Mouse (Mus musculus) olfactory bulb, adult 2 months (tissue): ENCODE data around the gene Fam161a. TPM values are rescaled to one million over a fixed set of nuclear protein-coding genes. Genes with fewer than 3 reads are reported as not detected.
"Not testable (repeated sequence)": the region's sequence is repeated elsewhere in the genome, so short reads cannot be mapped to it uniquely, and the experiment has no call there.

Experiments used
- H3K27ac ChIP-seq: fragments of 200-500 bp; 2 replicates; pipeline ENCODE4 v1.5.1; 2012; ENCODE audit warnings: low read depth, low read length; ENCODE audit not compliant: insufficient read depth
- H3K4me1 ChIP-seq: fragments of 200-500 bp; 2 replicates; pipeline ENCODE4 v1.6.1; 2012; ENCODE audit warnings: low read length; ENCODE audit not compliant: control insufficient read depth, insufficient read depth
- H3K4me3 ChIP-seq: fragments of 200-500 bp; 2 replicates; pipeline ENCODE4 v1.5.1; 2012; ENCODE audit warnings: mild to moderate bottlenecking, low read depth, low read length, moderate library complexity; ENCODE audit not compliant: insufficient read depth
- CTCF ChIP-seq: fragments of 200-500 bp; IDR thresholded peaks from 2 replicates; pipeline ENCODE4 v1.5.1; 2012; ENCODE audit warnings: low read depth, mild to moderate bottlenecking, low read length, moderate library complexity; ENCODE audit not compliant: insufficient read depth
- POLR2A ChIP-seq: fragments of 200-500 bp; IDR thresholded peaks from 2 replicates; pipeline ENCODE4 v1.6.1; 2012; ENCODE audit warnings: mild to moderate bottlenecking, low read depth, low read length, moderate library complexity; ENCODE audit not compliant: insufficient read depth
- WGBS: fragments of 180-500 bp; shearing (Covaris S2); methylation state at CpG from one replicate; pipeline ENCODE4 v1.1.7; 2018; 5-methylcytosine and 5-hydroxymethylcytosine counted together
- polyA plus RNA-seq: library from polyadenylated mRNA; stranded (reverse); fragments of >200 nt; gene quantifications from 2 replicates; pipeline ENCODE4 v1.2.4, GENCODE M21; 2012; ENCODE audit warnings: low replicate concordance; ENCODE audit not compliant: missing spikeins, insufficient read depth, insufficient read length

Gene Fam161a
- polyA plus RNA-seq, 1 experiment: not detected

GRCm38 (mm10) chr11:23024169-23024568 is 16.8 kb downstream of the Fam161a start:
- Histone ChIP-seq H3K27ac (no peak overlapping the region), H3K4me1 (peaks cover 6% of the 10 kb centered on the region), H3K4me3 (no peak overlapping the region)
- 68% methylated on average over 3 of the region's 3 CpGs for WGBS
- TF ChIP-seq POLR2A (no peak), CTCF (no peak)

DNA sequence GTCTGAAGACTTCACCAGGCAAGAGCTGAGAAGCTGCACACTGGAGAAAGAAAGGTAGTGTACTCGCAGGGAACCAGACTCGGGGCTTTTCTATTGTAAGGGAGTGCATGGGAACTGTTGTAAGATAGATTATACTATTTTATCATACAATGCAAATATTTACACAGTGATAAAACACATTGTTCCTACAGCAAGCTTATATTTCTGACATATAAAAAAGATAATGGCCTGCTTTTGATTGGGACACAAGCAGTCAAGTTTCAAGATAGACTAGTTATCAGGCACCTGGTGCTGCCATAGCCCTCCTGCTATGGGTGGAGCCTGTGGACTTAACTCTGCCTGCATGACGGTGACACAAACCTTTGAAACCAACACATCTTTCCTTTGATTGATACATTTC is 21.6 kb downstream of the Fam161a start:
- no peak for TF ChIP-seq POLR2A
- no peak for TF ChIP-seq CTCF
- no peak overlapping the region for H3K27ac ChIP-seq
- WGBS: 75% methylated on average over 3 of the region's 3 CpGs
- H3K4me1 ChIP-seq: no peaks in the 10 kb centered on the region
- no peak overlapping the region for H3K4me3 ChIP-seq

GRCm38 (mm10) chr11:23029399-23029798 is 22.1 kb downstream of the Fam161a start:
- Histone ChIP-seq H3K27ac (no peak overlapping the region), H3K4me3 (no peak overlapping the region), H3K4me1 (no peaks in the 10 kb centered on the region)
- no peak for TF ChIP-seq POLR2A
- 94% methylated on average over 6 of the region's 6 CpGs for WGBS

- Histone ChIP-seq H3K27ac (no peak overlapping the region), H3K4me1 (peaks cover 3% of the 10 kb centered on the region; the same call in 1 of the 2 replicates), H3K4me3 (no peak overlapping the region)
- TF ChIP-seq POLR2A: no peak
- no peak for TF ChIP-seq CTCF
- WGBS: 73% methylated on average over 5 of the region's 5 CpGs
Measured at GRCm38 (mm10) chr11:23047252-23047651, 39.9 kb downstream of the Fam161a start.

DNA sequence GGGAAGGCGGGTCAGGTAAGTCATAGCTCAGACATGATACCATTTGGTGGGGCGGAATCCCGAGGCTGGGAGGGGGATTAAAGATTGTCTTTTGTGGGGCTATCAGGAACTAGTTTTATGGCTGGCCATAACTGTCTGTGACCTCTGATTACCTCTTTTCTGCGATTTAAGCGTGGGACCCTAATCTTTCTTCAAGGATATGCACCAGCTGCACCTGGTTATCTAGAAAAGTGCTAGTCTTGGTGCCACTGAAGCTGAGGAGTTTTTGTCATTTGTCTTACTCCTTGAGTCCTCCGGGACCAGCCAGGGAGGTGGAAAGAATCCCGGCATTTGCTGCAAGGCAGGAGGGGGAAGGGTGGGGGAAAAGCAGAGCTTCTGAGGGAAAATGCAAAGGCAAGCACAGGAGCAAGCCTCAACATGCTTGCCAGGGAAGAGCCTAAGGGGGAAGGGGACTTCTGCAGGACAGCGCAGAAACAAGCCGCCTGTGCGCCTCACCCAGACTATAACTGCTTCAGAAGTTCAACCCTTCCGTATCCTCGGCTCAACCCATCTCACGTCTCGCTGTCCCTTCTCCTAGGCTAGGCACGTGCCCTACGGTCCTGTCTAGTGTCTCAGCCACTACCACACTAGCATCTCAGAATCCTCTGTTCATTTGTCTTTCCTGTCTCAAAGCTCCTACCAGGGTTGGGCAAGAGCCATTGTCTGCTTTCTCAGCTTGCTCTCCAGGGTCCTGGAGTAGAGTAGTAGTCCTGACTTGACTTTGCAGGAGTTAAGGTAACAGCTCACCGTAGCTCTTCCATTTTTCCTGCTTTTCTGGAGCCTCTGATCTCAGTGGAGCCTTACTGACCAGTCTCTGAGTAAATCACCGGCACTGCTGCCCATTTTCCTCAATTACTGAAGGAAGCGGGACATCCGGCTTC is 40.6 kb downstream of the Fam161a start:
- H3K4me1 ChIP-seq: peaks cover 3% of the 10 kb centered on the region; the same call in 1 of the 2 replicates
- WGBS: 52% methylated on average over 20 of the region's 20 CpGs
- peak overlapping the region; percentile 13 for H3K4me3 ChIP-seq
- TF ChIP-seq CTCF: no peak
- TF ChIP-seq POLR2A: no peak
- H3K27ac ChIP-seq: no peak overlapping the region

- H3K4me3 ChIP-seq: no peak overlapping the region
- TF ChIP-seq POLR2A (no peak), CTCF (no peak)
- no peak overlapping the region for H3K27ac ChIP-seq
- peaks cover 3% of the 10 kb centered on the region; the same call in 1 of the 2 replicates for H3K4me1 ChIP-seq
Measured at GRCm38 (mm10) chr11:23049642-23050041, 42.3 kb downstream of the Fam161a start.

DNA sequence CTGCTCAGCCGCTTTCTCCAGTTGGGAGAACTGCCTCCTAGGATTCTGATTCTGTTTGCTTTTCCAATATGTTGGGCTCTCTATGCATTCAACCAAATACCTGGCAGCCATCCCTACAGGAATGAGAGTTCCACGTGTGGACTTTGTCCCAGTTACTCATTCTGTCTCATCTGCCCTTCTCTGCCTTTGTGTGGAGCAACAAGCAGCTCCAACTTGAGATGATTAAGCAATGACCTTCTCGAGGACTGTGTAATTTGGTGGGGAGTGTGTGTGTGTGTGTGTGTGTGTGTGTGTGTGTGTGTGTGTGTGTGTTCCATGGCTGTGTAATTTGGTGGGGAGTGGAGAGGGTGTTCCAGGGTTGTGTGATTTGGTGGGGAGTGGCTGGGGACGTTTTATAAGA is 45.0 kb downstream of the Fam161a start:
- peaks cover 3% of the 10 kb centered on the region; the same call in 1 of the 2 replicates for H3K4me1 ChIP-seq
- WGBS: 61% methylated on average over 4 of the region's 4 CpGs
- no peak overlapping the region for H3K27ac ChIP-seq
- TF ChIP-seq CTCF (no peak), POLR2A (no peak)
- no peak overlapping the region for H3K4me3 ChIP-seq

DNA sequence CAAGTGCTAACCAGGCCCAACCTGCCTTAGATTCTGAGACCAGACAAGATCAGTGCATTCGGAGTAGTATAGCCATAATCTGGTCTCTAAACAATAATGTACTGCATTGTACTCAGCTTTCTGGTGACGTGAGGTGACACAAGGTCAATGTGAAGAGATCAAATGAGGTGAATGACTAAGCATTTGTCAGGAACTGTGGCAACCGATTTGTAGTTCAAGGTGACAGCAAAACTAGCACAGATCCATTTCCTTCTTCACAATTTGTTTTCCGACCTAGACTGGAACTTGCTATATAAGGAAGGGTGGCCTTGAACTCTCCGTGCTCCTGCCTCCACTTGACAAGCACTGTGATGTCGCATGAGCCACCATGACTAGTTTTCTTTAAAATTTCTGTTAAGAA is 55.8 kb downstream of the Fam161a start:
- TF ChIP-seq POLR2A (no peak), CTCF (no peak)
- H3K4me3 ChIP-seq: no peak overlapping the region
- peaks cover 2% of the 10 kb centered on the region; the same call in 1 of the 2 replicates for H3K4me1 ChIP-seq
- 91% methylated on average over 6 of the region's 6 CpGs for WGBS
- H3K27ac ChIP-seq: no peak overlapping the region

DNA sequence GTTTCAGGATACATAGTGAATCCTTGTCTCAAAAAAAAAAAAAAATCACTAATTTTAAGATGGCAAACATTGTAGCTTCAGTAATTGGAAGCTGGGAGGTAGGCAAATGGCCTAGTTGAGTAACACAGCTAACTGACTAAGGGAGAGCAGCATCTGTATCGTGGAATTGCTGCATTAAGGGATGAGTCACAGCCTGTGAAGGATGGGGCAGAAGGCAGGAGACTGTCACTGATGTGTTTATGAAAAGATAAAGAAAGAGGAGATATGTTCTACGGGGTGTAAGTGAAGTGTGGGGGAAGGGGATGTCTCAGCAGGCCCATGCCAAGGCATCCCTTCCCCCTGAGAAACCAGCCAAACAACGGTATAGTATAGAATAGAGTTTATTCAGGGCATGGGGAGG is 56.5 kb downstream of the Fam161a start:
- Histone ChIP-seq H3K4me3 (no peak overlapping the region), H3K27ac (no peak overlapping the region), H3K4me1 (peaks cover 2% of the 10 kb centered on the region; the same call in 1 of the 2 replicates)
- 49% methylated on average over 3 of the region's 3 CpGs for WGBS
- TF ChIP-seq CTCF: no peak
- no peak for TF ChIP-seq POLR2A

- H3K27ac ChIP-seq, H3K4me1 ChIP-seq, H3K4me3 ChIP-seq: not testable (repeated sequence)
- WGBS: 45% methylated on average over 3 of the region's 3 CpGs
Measured at GRCm38 (mm10) chr11:23064276-23064675, 56.9 kb downstream of the Fam161a start.
